In the genomic region with DNA sequence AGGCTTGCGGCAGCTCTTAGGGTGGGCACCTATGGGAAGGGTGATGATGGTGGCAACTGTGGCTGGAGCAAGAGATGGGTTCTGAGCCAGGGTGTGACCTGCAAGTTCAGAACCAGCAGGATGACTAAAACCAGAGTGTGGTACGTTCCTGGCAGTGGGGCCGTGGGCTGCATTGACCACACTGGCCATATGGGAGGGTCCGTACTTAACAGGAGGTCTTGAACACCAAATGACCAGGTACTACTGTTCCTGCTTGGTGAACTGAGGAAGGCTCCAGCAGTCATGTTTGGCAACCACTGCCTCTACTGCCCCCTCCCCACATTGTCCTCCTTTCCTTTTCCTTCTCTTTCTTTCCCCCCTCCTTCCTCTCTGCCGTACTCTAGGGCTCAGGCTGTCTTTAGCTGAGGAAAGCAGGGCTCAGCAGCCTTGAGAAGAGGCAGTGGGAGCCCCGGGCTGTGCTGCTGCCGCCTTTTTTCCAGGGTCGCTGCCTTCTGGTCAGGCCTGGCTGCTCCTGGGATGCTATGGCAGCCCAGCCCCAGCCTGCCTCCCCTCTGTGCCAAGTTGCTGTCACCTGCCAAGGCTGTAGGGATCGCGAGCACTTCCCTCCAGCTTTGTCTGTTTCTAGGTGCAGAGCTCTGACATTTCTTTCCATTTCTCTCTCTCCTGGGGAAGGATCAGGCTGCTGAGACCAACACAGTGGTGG, we compare ENCODE assay signal across 19 mouse cellular contexts.
A peak's percentile ranks its signal among the peaks of the same experiment; 100 is the strongest.
DNase-seq lines count a peak whose midpoint lies in the region; ATAC-seq and TF ChIP-seq lines count a peak whose summit lies in the region.
"Had no signal": no experiment of that assay in that cellular context is flagged by ENCODE, and none has a peak within 500 bp of the region (broad histone marks: within the 10 kb centered on the region; RNA-seq: fewer than 3 reads in every experiment).

No protein-coding gene starts in this region.

- TF ChIP-seq POLR2A in cerebellum, adult 2 months (IDR thresholded peaks at IDR 0.05; ENCODE audit: borderline replicate concordance, insufficient read depth, low read length): no peak

- H3K9me3 ChIP-seq in hindbrain, embryonic 16.5 days (ENCODE audit: control insufficient read depth, low read length): no peaks in the 10 kb centered on the region
- H3K9me3 ChIP-seq in hindbrain, embryonic 10.5 days: no peaks in the 10 kb centered on the region
- H3K9me3 ChIP-seq: embryonic facial prominence, embryonic 13.5 days; heart, embryonic 10.5 days; limb, embryonic 10.5 days had no signal

- peak; percentile 59 to 75 for DNase-seq in cerebellum, postnatal 10 days
- DNase-seq in cerebellum, adult 2 months: no peak
- DNase-seq in hindbrain, embryonic 10.5 days (ENCODE audit: low spot score): no peak
- peak; percentile 58 for DNase-seq in left cerebral cortex, postnatal 4 days
- DNase-seq in left cerebral cortex, adult 8-10 months (ENCODE audit: low spot score in 2 of 2): no peak
- DNase-seq in adrenal gland, postnatal 36 days: peak; percentile 34 to 52
- DNase-seq: cerebellum, adult 11 months; gastrocnemius, postnatal 36 days; heart, postnatal 10 days; lung, adult 2 months; lung, postnatal 36 days; right cerebral cortex, adult 18-20 months; thymus, postnatal 4 days had no signal

- no peak for TF ChIP-seq CTCF in cerebellum, adult 2 months (IDR thresholded peaks at IDR 0.05; ENCODE audit: borderline replicate concordance, insufficient read depth, low read depth, low read length)

- H3K4me3 ChIP-seq in cerebellum, adult 2 months (replicated peaks; ENCODE audit: insufficient read depth, low read depth, low read length): no peak overlapping the region
- H3K4me3 ChIP-seq in hindbrain, embryonic 16.5 days (ENCODE audit: low read length): no peak overlapping the region
- no peak overlapping the region for H3K4me3 ChIP-seq in hindbrain, embryonic 10.5 days
- H3K4me3 ChIP-seq: embryonic facial prominence, embryonic 13.5 days; heart, embryonic 10.5 days; layer of hippocampus, adult 2 months; limb, embryonic 10.5 days had no signal

- H3K4me1 ChIP-seq in cerebellum, adult 2 months (ENCODE audit: control insufficient read depth, insufficient read depth, low read length): peaks cover 3% of the 10 kb centered on the region; the same call in 1 of the 2 replicates
- H3K4me1 ChIP-seq in hindbrain, embryonic 16.5 days (ENCODE audit: control insufficient read depth, insufficient read depth, low read depth, low read length): no peaks in the 10 kb centered on the region
- H3K4me1 ChIP-seq in hindbrain, embryonic 10.5 days (replicated peaks): no peaks in the 10 kb centered on the region
- H3K4me1 ChIP-seq: embryonic facial prominence, embryonic 13.5 days; heart, embryonic 10.5 days; limb, embryonic 10.5 days had no signal

- H3K27me3 ChIP-seq in cerebellum, adult 2 months (ENCODE audit: control insufficient read depth, insufficient read depth, low read length): no peaks in the 10 kb centered on the region
- H3K27me3 ChIP-seq in hindbrain, embryonic 16.5 days (replicated peaks; ENCODE audit: control insufficient read depth, insufficient read depth, low read length): no peaks in the 10 kb centered on the region
- no peaks in the 10 kb centered on the region for H3K27me3 ChIP-seq in hindbrain, embryonic 10.5 days (ENCODE audit: insufficient read depth, poor library complexity, severe bottlenecking)
- H3K27me3 ChIP-seq: embryonic facial prominence, embryonic 13.5 days had no signal

- peak; percentile 61 for ATAC-seq in hindbrain, embryonic 16.5 days

- no peak overlapping the region for H3K9ac ChIP-seq in hindbrain, embryonic 16.5 days (ENCODE audit: low read depth, low read length)
- H3K9ac ChIP-seq: embryonic facial prominence, embryonic 13.5 days had no signal

- intact Hi-C loops in left cerebral cortex, postnatal 4 days (cut with DNase I): no loop called here

- H3K27ac ChIP-seq in cerebellum, adult 2 months (ENCODE audit: insufficient read depth, low read length): no peak overlapping the region
- H3K27ac ChIP-seq in hindbrain, embryonic 16.5 days (ENCODE audit: low read depth, low read length): no peak overlapping the region
- H3K27ac ChIP-seq in hindbrain, embryonic 10.5 days: no peak overlapping the region
- H3K27ac ChIP-seq: embryonic facial prominence, embryonic 13.5 days; heart, embryonic 10.5 days; layer of hippocampus, adult 2 months; limb, embryonic 10.5 days had no signal

- peaks cover 4% of the 10 kb centered on the region; the same call in 1 of the 2 replicates for H3K36me3 ChIP-seq in hindbrain, embryonic 16.5 days (ENCODE audit: control insufficient read depth, insufficient read depth, low read length)
- H3K36me3 ChIP-seq in hindbrain, embryonic 10.5 days: peaks cover 8% of the 10 kb centered on the region

- H3K4me2 ChIP-seq in hindbrain, embryonic 16.5 days (ENCODE audit: low read length): no peak overlapping the region
- H3K4me2 ChIP-seq: embryonic facial prominence, embryonic 13.5 days; liver, embryonic 11.5 days had no signal

- WGBS in cerebellum, adult 2 months: 34% methylated on average over 10 of the region's 10 CpGs
- WGBS in hindbrain, embryonic 16.5 days: 69% methylated on average over 10 of the region's 10 CpGs
- 74% methylated on average over 10 of the region's 10 CpGs for WGBS in hindbrain, embryonic 10.5 days

Comparison
In these comparisons a context has a peak if more than half of its experiments do, and no peak if none do; other contexts are left out.
1. DNase-seq: peak in cerebellum, postnatal 10 days (2 of 2), left cerebral cortex, postnatal 4 days (single experiment) and adrenal gland, postnatal 36 days (2 of 2); none in cerebellum, adult 2 months (0 of 2), hindbrain, embryonic 10.5 days (single experiment) and left cerebral cortex, adult 8-10 months (0 of 2).